Mouse (Mus musculus): ENCODE data around the gene 2210011C24Rik.

GRCm38 (mm10) chr8:84011705-84012498 is at the start of gene 2210011C24Rik:
- TF ChIP-seq POLR2A (IDR thresholded peaks at IDR 0.05; ENCODE audit: low read depth, low read length): no peak
- no peak for TF ChIP-seq CTCF (IDR thresholded peaks at IDR 0.05; ENCODE audit: borderline replicate concordance, insufficient read depth, low read length)
